Mouse (Mus musculus) thymus, adult 2 months (tissue): ENCODE measurements around the gene Zbtb20. TPM values are rescaled to one million over a fixed set of nuclear protein-coding genes. Genes with fewer than 3 reads are reported as not detected.

Experiments
- DNase-seq: peaks from one replicate; pipeline ENCODE4 v3.0.0; 2021
- H3K27ac ChIP-seq: fragments of 200-500 bp; 2 replicates; pipeline ENCODE4 v1.5.1; 2012; ENCODE audit warnings: low read length, control low read depth; ENCODE audit not compliant: control insufficient read depth, insufficient read depth
- H3K27me3 ChIP-seq: fragments of 200-500 bp; 2 replicates; pipeline ENCODE4 v1.6.1; 2012; ENCODE audit warnings: mild to moderate bottlenecking, low read length, moderate library complexity, mixed read lengths; ENCODE audit not compliant: control insufficient read depth, insufficient read depth
- H3K36me3 ChIP-seq: fragments of 200-500 bp; 2 replicates; pipeline ENCODE4 v1.6.1; 2012; ENCODE audit warnings: mild to moderate bottlenecking, low read length, moderate library complexity; ENCODE audit not compliant: control insufficient read depth, insufficient read depth
- H3K4me1 ChIP-seq: fragments of 200-500 bp; replicated peaks from 2 replicates; pipeline ENCODE4 v1.6.1; 2012; ENCODE audit warnings: low read length; ENCODE audit not compliant: control insufficient read depth, insufficient read depth
- H3K4me3 ChIP-seq: fragments of 200-500 bp; 2 replicates; pipeline ENCODE4 v1.5.1; 2012; ENCODE audit warnings: mild to moderate bottlenecking, low read length, control low read depth, moderate library complexity; ENCODE audit not compliant: control insufficient read depth, insufficient read depth
- CTCF ChIP-seq: fragments of 200-500 bp; IDR thresholded peaks from 2 replicates; pipeline ENCODE4 v1.5.1; 2012; ENCODE audit warnings: mild to moderate bottlenecking, control low read depth, low read length, moderate library complexity, borderline replicate concordance; ENCODE audit not compliant: control insufficient read depth, poor library complexity, insufficient read depth; ENCODE audit errors: extremely low read depth
- POLR2A ChIP-seq: fragments of 200-500 bp; IDR thresholded peaks from 2 replicates; pipeline ENCODE4 v1.6.1; 2012; ENCODE audit warnings: mild to moderate bottlenecking, low read length, control low read depth, moderate library complexity; ENCODE audit not compliant: control insufficient read depth, poor library complexity, insufficient read depth; ENCODE audit errors: extremely low read depth
- WGBS: fragments of 180-500 bp; shearing (Covaris S2); methylation state at CpG from one replicate; pipeline ENCODE4 v1.1.7; 2018; 5-methylcytosine and 5-hydroxymethylcytosine counted together
- polyA plus RNA-seq: library from polyadenylated mRNA; depleted of rRNA; stranded (reverse); fragments of >200 nt; gene quantifications from 2 replicates; pipeline ENCODE4 v1.2.3, GENCODE M21; 2012

The Zbtb20 gene
- polyA plus RNA-seq, 1 experiment: 19.1 TPM

DNA sequence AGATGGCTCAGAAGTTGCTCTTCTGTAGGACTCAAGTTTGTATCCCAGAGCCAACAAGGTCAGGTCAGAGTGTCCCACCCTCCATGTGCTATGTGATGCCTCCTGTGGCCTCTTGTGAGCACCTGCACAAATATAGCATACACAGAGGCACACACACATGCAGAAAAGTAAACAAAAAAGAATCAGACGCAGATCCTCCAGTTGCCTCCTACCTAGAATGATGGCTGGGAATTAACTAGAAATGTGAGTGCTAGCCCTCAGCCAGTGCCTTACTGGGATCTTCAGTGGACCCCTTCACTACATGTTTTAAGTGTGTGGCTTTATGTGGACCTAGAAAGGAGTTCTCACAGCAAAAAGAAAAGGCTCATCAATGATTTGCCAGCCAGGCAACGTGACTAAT is 621.4 kb downstream of the Zbtb20 start:
- WGBS: 96% methylated on average over 2 of the region's 2 CpGs
- DNase-seq: no peak
- no peak overlapping the region for H3K4me3 ChIP-seq
- H3K4me1 ChIP-seq: no peaks in the 10 kb centered on the region
- no peak overlapping the region for H3K27ac ChIP-seq
- no peaks in the 10 kb centered on the region for H3K36me3 ChIP-seq
- no peak for TF ChIP-seq POLR2A
- TF ChIP-seq CTCF: no peak
- no peaks in the 10 kb centered on the region for H3K27me3 ChIP-seq

DNA sequence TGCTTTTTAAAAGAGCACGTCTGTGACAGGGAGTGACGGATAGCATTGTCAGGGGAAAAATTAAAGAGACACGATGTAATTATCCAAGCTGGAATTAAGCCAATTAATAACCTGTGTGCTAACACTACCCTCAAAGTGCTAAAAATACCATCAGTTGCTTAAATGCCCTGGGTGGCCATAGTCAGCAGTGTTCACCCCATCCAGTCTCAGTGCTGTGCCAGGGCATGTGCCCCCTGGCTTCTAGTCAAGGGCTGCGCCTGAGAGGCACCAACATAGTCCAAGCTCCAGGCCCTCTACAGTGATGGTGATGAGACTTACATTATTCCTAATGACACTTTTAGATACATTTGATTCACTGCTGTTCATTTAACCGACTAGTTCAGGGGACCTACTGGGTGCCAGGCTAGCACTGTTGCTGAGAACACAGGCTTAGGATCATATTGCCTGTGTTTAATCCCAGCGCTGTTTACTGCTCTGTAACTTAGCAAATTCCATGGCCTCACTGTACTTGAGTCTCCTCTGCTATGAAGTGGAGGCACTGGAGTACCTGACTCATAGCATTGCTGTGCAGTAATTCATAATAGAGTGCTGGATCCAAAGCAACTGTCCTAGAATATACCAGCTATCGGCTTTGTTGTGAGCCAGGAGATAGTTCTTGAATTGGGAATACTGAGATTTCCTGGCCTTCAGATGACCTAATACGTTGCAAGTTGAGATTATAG is 624.6 kb downstream of the Zbtb20 start:
- no peak for TF ChIP-seq CTCF
- WGBS: 94% methylated on average over 8 of the region's 8 CpGs
- H3K27ac ChIP-seq: no peak overlapping the region
- no peaks in the 10 kb centered on the region for H3K27me3 ChIP-seq
- H3K4me1 ChIP-seq: no peaks in the 10 kb centered on the region
- no peak for DNase-seq
- no peak overlapping the region for H3K4me3 ChIP-seq
- no peaks in the 10 kb centered on the region for H3K36me3 ChIP-seq

DNA sequence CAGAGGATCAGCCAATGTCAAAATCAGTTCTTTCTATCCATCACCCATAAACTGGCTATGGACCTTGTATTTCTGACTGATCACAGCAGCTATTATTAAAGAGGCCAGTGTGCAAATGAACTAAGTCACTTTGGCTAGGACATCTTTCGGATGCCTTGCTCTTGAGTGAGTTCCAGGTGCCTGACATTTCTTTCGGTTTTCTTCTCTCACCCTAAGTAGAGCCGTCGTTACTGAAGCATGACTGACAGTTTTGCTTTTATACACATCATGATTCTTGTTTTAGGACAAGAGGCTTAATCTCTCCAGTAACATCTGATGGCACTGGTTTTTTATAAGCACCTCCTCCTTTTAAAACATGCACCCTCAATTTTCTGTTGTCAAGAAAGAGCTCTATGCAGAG is 625.6 kb downstream of the Zbtb20 start:
- no peak for DNase-seq
- H3K27me3 ChIP-seq: no peaks in the 10 kb centered on the region
- peaks cover 3% of the 10 kb centered on the region; the same call in 1 of the 2 replicates for H3K4me1 ChIP-seq
- no peak for TF ChIP-seq POLR2A
- TF ChIP-seq CTCF: no peak
- H3K27ac ChIP-seq: no peak overlapping the region
- WGBS: 93% methylated on average over 4 of the region's 4 CpGs
- no peak overlapping the region for H3K4me3 ChIP-seq
- no peaks in the 10 kb centered on the region for H3K36me3 ChIP-seq

DNA sequence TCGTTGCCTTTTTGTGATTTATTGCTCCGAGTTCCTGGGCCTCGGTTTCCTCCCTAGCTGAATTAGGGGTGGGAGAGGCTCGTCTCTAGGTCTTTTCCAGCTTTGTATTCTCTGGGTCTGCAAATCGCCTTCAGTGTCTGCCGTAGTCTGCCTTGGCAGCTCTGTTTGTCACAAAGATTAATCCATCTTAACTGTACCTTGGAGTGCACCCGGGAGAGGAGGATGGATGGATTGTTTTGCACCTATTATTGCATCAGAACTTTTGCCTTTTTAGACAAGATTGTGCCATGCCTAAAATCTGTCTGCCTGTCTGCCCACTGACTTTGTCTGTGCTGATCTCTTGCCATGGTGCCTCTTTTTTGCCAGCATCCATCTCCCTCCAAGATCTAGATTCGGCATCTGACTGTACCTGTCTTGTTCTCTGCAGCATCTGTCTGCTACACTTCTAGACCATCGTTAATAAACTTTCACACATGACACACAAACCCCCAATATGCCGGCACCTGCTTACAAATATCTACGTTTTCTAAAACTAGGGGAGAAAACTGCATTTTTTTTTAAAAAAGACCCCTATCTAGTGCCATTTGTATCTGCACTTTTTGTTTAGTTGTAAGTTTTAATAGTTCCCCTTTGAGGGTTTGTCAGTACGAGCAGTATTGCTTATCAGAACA is 626.8 kb downstream of the Zbtb20 start:
- WGBS: 84% methylated on average over 12 of the region's 12 CpGs
- peaks cover 3% of the 10 kb centered on the region; the same call in 1 of the 2 replicates for H3K4me1 ChIP-seq

DNA sequence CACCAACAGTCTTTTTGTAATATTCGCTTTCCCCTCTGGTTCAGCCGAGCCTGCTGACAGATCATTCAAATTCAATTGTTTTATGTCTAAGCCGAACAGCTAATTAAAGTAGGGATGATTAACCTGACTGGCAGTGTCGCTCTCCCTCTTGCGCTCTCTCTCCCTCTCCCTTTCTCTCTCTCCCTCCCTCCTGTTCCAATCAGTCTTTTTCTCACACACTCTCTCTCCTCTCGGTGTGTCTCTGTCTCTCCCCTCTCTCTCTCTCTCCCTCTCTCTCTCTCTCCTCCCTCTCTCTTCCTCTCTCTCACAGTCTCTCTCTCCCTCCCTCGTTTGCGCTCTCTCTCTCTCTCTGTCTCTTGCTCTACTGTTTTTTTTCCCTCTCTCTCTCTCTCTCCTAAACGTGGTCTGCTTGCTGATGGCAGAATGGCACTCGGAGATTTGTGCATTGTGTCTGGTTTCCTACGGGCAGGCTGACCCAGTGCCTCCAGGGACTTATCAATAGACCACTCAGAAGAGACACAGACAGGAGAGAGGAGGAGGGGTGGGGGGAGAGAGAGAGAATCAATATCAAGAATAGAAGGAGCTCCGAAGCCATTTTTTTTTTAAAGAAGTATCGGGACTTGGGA is 627.4 kb downstream of the Zbtb20 start:
- Histone ChIP-seq H3K4me1 (peaks cover 3% of the 10 kb centered on the region; the same call in 1 of the 2 replicates), H3K4me3 (no peak overlapping the region), H3K27me3 (no peaks in the 10 kb centered on the region), H3K36me3 (no peaks in the 10 kb centered on the region), H3K27ac (no peak overlapping the region)
- TF ChIP-seq POLR2A: no peak
- TF ChIP-seq CTCF: no peak
- 24% methylated on average over 13 of the region's 13 CpGs for WGBS
- DNase-seq: no peak

More for the DNA sequence above, 626.8 kb downstream of the Zbtb20 start:
- TF ChIP-seq POLR2A (no peak), CTCF (no peak)
- H3K27ac ChIP-seq: no peak overlapping the region
- H3K4me3 ChIP-seq: no peak overlapping the region
- no peaks in the 10 kb centered on the region for H3K36me3 ChIP-seq
- no peak for DNase-seq
- no peaks in the 10 kb centered on the region for H3K27me3 ChIP-seq

DNA sequence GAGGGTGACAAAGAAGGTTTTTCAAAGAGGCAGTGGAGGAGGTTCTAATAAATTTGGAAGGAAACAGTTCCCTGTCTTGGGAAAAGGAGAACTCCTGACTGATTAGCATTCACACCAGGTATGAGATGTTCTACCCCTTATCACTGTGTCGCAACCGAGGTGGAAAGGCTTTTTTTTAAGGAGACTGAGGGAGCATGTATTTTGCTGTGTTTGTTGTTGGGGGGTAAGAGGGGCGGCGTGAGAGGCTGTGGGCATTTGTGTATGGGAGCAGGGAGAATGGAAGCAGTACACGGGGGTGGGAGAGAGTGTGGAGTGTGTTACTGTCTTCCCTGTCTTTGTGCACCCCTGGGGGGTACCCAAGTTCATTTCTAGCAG is 627.9 kb downstream of the Zbtb20 start:
- Histone ChIP-seq H3K27me3 (no peaks in the 10 kb centered on the region), H3K36me3 (no peaks in the 10 kb centered on the region), H3K27ac (no peak overlapping the region), H3K4me1 (peaks cover 3% of the 10 kb centered on the region; the same call in 1 of the 2 replicates), H3K4me3 (no peak overlapping the region)
- WGBS: 9% methylated on average over 5 of the region's 5 CpGs
- DNase-seq: no peak
- no peak for TF ChIP-seq POLR2A
- TF ChIP-seq CTCF: no peak
